Mouse (Mus musculus) left cerebral cortex, adult 18-20 months (tissue): ENCODE results near the gene Stk39. TPM values are rescaled to one million over a fixed set of nuclear protein-coding genes. Genes with fewer than 3 reads are reported as not detected.

ENCODE experiments used
- DNase-seq, 2 experiments: peaks; one replicate each; pipeline ENCODE4 v3.0.0; 2021 to 2022; ENCODE audit warnings: low spot score in 2 of 2, mixed read lengths in 1 of 2
- total RNA-seq, 2 experiments: library from RNA; stranded (reverse); gene quantifications; 2 replicates each; pipeline ENCODE4 v1.2.3; 2021

Gene Stk39
- total RNA-seq, 2 experiments from 2014 or later, result 92.7 to 94.7 TPM

- no peak for DNase-seq
Observed at GRCm38 (mm10) chr2:68426977-68427577, 45.0 kb downstream of the Stk39 start.

GRCm38 (mm10) chr2:68426074-68426473 lies 46.0 kb downstream of the Stk39 start:
- no peak for DNase-seq

DNA sequence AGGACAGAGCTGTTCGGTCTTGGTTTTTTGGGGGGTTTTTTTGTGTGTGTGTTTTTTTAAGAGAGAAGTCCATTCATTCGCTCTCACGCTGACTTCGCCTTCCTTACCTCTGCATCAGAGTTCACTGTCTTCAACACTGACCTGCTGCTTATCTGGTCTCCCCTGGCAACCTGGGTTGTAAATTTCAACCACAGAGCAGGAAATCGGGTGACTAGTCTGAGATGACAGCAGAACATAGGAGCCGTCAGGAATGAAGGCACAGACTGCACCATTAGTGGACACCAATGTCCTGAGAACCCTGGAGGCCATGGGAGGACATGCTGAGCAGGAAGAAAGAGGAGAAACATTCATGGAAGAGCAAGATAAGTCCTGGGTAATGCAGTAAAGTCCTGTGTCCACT lies 51.1 kb downstream of the Stk39 start:
- DNase-seq, result no peak

GRCm38 (mm10) chr2:68420223-68420622 lies 51.8 kb downstream of the Stk39 start:
- no peak for DNase-seq

GRCm38 (mm10) chr2:68419746-68420145 lies 52.3 kb downstream of the Stk39 start:
- DNase-seq, result peak in 1 of 2 experiments; percentile 32

DNA sequence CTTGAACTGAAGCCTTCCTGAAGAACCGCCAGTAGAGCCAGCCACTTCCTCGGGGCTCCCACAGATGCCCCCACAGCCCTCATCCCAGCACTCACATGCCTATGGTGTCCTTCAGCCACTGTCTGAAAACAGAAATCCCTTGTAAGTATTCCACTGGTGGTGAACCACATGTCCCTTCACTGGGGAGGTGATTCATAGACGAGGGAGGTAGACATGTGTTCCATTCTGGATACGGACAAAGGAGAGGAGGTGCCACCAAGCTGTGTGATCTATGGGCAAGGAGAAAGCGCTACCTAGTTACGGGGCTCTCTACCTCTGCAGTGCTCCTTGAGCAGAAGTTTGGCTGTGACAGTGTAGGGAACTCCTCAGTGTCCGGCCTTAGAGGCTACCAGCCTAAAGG lies 52.9 kb downstream of the Stk39 start:
- DNase-seq, result no peak

GRCm38 (mm10) chr2:68417081-68417480 lies 55.0 kb downstream of the Stk39 start:
- peak in 1 of 2 experiments; percentile 33 for DNase-seq

DNA sequence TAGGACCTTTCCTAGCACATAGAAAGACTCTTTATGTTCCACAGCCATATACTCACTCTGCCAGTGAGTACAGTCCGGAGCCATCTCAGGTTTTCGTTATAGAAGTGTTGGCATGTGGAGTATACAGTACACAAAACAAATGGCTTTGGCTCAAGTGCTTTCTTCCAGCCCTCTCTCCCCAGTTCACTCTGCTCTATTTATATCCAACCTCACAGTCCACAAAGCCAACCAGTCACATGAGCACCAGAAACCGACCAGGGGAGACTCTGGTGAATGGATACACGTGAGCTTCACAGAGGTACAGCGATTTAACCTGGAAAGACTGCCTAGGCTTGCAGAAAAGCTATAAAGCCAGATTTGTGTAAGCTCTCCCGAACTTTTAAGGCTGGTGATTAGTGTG lies 56.4 kb downstream of the Stk39 start:
- DNase-seq, result no peak

DNA sequence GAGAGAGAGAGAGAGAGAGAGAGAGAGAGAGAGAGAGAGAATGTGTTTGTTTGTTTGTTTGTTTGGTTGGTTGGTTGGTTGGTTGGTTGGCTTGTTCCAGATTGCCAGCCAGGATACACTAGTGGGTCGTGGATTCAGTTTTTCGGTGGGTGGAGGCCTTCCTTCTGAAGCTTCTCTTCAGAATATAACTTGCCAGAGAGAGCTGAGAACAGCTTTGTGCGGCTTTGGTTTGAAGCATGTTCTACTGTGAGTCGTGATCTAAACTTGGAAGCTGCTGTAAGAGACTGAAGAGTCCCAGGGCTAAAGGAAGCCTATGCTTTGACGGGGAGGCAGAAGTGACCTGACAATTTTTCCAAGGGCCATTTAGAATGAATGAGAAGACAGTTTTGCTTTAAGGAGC lies 59.9 kb downstream of the Stk39 start:
- no peak for DNase-seq

GRCm38 (mm10) chr2:68411201-68411600 lies 60.9 kb downstream of the Stk39 start:
- peak in 1 of 2 experiments; percentile 33 for DNase-seq

DNA sequence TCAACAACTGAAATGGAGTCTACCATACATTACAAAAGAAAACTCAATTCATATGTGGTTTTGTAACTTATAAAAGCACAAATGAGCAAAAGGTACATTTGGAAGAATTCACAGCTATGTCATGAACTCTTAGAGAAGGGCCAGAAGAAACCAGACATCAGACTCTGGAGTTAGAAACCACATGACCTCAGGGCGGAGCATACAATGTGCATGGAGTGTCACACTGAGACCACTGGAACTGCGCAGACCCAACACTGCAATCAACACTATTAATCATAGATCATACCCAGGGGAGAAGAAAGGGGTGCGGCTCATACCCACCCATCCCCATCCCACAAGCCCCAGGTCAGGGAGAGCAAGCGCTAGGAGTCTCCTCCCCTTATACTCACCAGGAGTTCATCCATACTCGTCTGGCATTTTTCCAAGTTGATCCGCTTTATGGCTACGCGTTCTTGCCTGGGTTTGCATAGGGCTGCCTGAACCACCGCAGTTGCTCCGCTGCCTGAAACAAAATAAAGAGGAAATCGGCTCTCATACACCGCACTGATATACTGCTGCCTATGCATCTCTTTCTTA lies 62.3 kb downstream of the Stk39 start:
- no peak for DNase-seq

- DNase-seq, result no peak
Observed at GRCm38 (mm10) chr2:68408271-68408980, 63.6 kb downstream of the Stk39 start.

GRCm38 (mm10) chr2:68407179-68407950 lies 64.7 kb downstream of the Stk39 start:
- no peak for DNase-seq

GRCm38 (mm10) chr2:68406571-68407074 lies 65.4 kb downstream of the Stk39 start:
- no peak for DNase-seq

DNA sequence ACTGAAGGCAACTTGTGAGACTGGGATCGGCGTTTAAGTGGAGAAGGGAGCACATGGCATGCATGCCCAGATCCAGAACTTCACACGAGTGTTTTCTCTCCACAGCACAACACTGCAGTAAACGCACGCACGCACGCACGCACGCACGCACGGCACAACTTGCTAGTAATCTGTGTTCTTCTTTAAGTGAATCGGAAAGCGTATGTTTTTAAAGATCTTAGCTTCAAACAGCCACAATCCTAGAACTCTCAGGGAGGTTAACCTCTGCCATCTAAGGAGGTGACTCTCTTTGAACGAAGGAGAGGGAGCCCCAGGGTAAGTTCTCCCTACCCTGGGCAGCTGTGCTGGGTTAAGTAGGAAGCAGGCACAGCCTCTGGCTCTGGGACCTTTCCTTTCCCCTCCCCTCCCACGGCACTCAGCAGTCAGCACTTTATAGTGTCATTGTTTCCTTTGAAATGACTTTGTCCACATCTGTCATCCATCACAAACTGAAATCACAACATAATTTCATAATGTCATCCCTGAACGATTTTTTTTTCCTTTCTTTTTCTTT lies 66.8 kb downstream of the Stk39 start:
- DNase-seq, result no peak

- no peak for DNase-seq
Observed at GRCm38 (mm10) chr2:68404274-68405162, 67.5 kb downstream of the Stk39 start.

DNA sequence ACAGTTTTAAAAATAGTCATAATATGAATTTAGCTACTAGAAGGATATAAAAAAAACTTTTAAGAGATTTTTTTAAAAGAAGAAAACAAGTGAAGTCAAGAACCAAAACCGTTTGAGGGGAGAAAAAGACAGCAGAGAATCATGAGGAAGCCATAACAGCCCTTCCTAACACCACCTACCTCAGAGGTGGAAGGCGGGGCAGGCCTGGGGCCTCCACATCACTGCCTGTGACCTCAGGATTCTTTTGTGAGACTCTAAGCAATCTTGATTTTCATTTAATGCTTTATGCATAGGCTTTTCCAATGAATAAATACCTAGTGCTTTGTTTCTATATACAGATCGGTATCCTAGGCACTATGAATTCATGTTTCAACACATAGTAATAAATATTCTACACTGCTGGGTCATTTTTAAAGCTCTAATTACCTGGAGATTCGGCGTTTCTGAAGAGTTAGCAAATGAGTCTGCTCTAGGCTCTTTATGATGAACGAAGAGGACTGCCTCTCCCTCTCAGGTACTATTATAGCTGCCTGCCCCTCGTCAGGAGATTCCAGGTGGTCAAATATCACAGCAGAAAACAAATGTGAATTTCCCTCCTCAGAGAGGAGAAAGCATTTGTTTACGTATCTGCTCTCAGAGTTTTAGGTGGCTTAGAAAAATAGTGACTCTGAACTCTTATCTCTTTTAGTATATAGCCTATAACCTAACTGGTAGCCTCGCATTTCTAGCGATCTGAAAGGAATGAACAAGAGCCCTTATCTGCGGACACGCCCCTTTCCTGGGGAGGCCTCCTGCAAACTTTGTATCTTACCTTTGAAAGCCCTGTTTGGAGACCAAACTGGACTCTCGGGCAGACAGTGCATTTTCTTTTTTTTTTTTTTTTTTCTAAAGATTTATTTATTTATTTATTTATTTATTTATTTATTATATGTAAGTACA lies 78.2 kb downstream of the Stk39 start:
- DNase-seq, result no peak

- DNase-seq, result no peak
Observed at GRCm38 (mm10) chr2:68387824-68388582, 84.1 kb downstream of the Stk39 start.
